Mouse (Mus musculus) liver, embryonic 15.5 days (tissue): ENCODE measurements at regions not wholly inside any gene's neighbourhood (a gene's known extent, or its start where the extent isn't known, plus 50 kb on each side); places are given as distances from the start of the nearest gene placed in this dataset.

Experiments used
- ATAC-seq: fragments of 200-750 bp; cut with Nextera tagmentation; 2 replicates; pipeline ENCODE4 v1.8.0; 2017; ENCODE audit warnings: moderate number of reproducible peaks, mild to moderate bottlenecking, moderate library complexity; ENCODE audit not compliant: insufficient read depth
- H3K27ac ChIP-seq: fragments of 300-500 bp; sonication (generic); replicated peaks from 2 replicates; pipeline ENCODE4 v1.5.1; 2015; ENCODE audit warnings: mild to moderate bottlenecking, inconsistent platforms
- H3K27me3 ChIP-seq: fragments of 300-500 bp; sonication (generic); 2 replicates; pipeline ENCODE4 v1.6.1; 2015; ENCODE audit warnings: mild to moderate bottlenecking, inconsistent platforms
- H3K36me3 ChIP-seq: fragments of 300-500 bp; sonication (generic); replicated peaks from 2 replicates; pipeline ENCODE4 v1.6.1; 2015; ENCODE audit warnings: moderate library complexity, mild to moderate bottlenecking, inconsistent platforms
- H3K4me1 ChIP-seq: fragments of 300-500 bp; sonication (generic); replicated peaks from 2 replicates; pipeline ENCODE4 v1.6.1; 2015; ENCODE audit warnings: inconsistent platforms
- H3K4me2 ChIP-seq: fragments of 300-500 bp; sonication (generic); 2 replicates; pipeline ENCODE4 v1.6.1; 2015; ENCODE audit warnings: moderate library complexity, mild to moderate bottlenecking, inconsistent platforms
- H3K4me3 ChIP-seq: fragments of 300-500 bp; sonication (generic); replicated peaks from 2 replicates; pipeline ENCODE4 v1.5.1; 2015; ENCODE audit warnings: mild to moderate bottlenecking, inconsistent platforms
- H3K9ac ChIP-seq: fragments of 300-500 bp; sonication (generic); 2 replicates; pipeline ENCODE4 v1.6.1; 2015; ENCODE audit warnings: moderate library complexity, mild to moderate bottlenecking, inconsistent platforms
- H3K9me3 ChIP-seq: fragments of 300-500 bp; sonication (generic); replicated peaks from 2 replicates; pipeline ENCODE4 v1.6.1; 2016; ENCODE audit warnings: inconsistent platforms
- WGBS: fragments of 180-500 bp; shearing (Covaris S2); methylation state at CpG from one replicate; pipeline ENCODE4 v1.1.7; 2015; ENCODE audit warnings: mixed read lengths; ENCODE audit not compliant: insufficient replicate concordance; 5-methylcytosine and 5-hydroxymethylcytosine counted together

- no peaks in the 10 kb centered on the region for H3K9me3 ChIP-seq
- 73% methylated on average over 1 of the region's 1 CpGs for WGBS
- no peaks in the 10 kb centered on the region for H3K27me3 ChIP-seq
- H3K9ac ChIP-seq, result no peak overlapping the region
- no peak overlapping the region for H3K4me2 ChIP-seq
- ATAC-seq, result no peak
- H3K4me1 ChIP-seq, result no peaks in the 10 kb centered on the region
- no peak overlapping the region for H3K27ac ChIP-seq
- no peaks in the 10 kb centered on the region for H3K36me3 ChIP-seq
- no peak overlapping the region for H3K4me3 ChIP-seq
These were observed 76.0 kb upstream of the Frmd4a start for GRCm38 (mm10) chr2:3941496-3941895.

- H3K9ac ChIP-seq, result no peak overlapping the region
- H3K4me1 ChIP-seq, result no peaks in the 10 kb centered on the region
- H3K27ac ChIP-seq, result no peak overlapping the region
- no peak for ATAC-seq
- no peaks in the 10 kb centered on the region for H3K9me3 ChIP-seq
- H3K4me3 ChIP-seq, result no peak overlapping the region
- no peaks in the 10 kb centered on the region for H3K27me3 ChIP-seq
- no peak overlapping the region for H3K4me2 ChIP-seq
- 49% methylated on average over 3 of the region's 3 CpGs for WGBS
- no peaks in the 10 kb centered on the region for H3K36me3 ChIP-seq
These were observed 70.1 kb upstream of the Frmd4a start for GRCm38 (mm10) chr2:3947432-3947831.

GRCm38 (mm10) chr2:3948331-3948730, 69.2 kb upstream of the Frmd4a start:
- H3K4me3 ChIP-seq, result no peak overlapping the region
- no peak overlapping the region for H3K4me2 ChIP-seq
- H3K9me3 ChIP-seq, result no peaks in the 10 kb centered on the region
- H3K9ac ChIP-seq, result no peak overlapping the region
- WGBS, result 27% methylated on average over 1 of the region's 1 CpGs
- H3K27ac ChIP-seq, result no peak overlapping the region
- no peak for ATAC-seq
- no peaks in the 10 kb centered on the region for H3K4me1 ChIP-seq
- no peaks in the 10 kb centered on the region for H3K27me3 ChIP-seq
- H3K36me3 ChIP-seq, result no peaks in the 10 kb centered on the region

- Histone ChIP-seq H3K9ac (no peak overlapping the region), H3K4me1 (no peaks in the 10 kb centered on the region), H3K4me2 (no peak overlapping the region), H3K27ac (no peak overlapping the region), H3K36me3 (no peaks in the 10 kb centered on the region), H3K27me3 (no peaks in the 10 kb centered on the region), H3K4me3 (no peak overlapping the region), H3K9me3 (no peaks in the 10 kb centered on the region)
- ATAC-seq, result no peak
These were observed 60.0 kb upstream of the Frmd4a start for GRCm38 (mm10) chr2:3957491-3957890.

GRCm38 (mm10) chr2:3958065-3958641, 59.4 kb upstream of the Frmd4a start:
- no peak for ATAC-seq
- H3K27ac ChIP-seq, result no peak overlapping the region
- H3K27me3 ChIP-seq, result no peaks in the 10 kb centered on the region
- no peak overlapping the region for H3K9ac ChIP-seq
- no peak overlapping the region for H3K4me2 ChIP-seq
- no peaks in the 10 kb centered on the region for H3K9me3 ChIP-seq
- 20% methylated on average over 12 of the region's 12 CpGs for WGBS
- no peak overlapping the region for H3K4me3 ChIP-seq
- no peaks in the 10 kb centered on the region for H3K4me1 ChIP-seq
- no peaks in the 10 kb centered on the region for H3K36me3 ChIP-seq

- H3K4me3 ChIP-seq, result no peak overlapping the region
- whole genome bisulfite sequencing, result 52% methylated on average over 4 of the region's 4 CpGs
- no peak overlapping the region for H3K9ac ChIP-seq
- H3K27me3 ChIP-seq, result no peaks in the 10 kb centered on the region
- ATAC-seq, result no peak
- no peaks in the 10 kb centered on the region for H3K9me3 ChIP-seq
- no peaks in the 10 kb centered on the region for H3K4me1 ChIP-seq
- no peak overlapping the region for H3K4me2 ChIP-seq
- no peak overlapping the region for H3K27ac ChIP-seq
- H3K36me3 ChIP-seq, result no peaks in the 10 kb centered on the region
These were observed 58.8 kb upstream of the Frmd4a start for GRCm38 (mm10) chr2:3958711-3959110.

- no peak overlapping the region for H3K9ac ChIP-seq
- no peaks in the 10 kb centered on the region for H3K27me3 ChIP-seq
- ATAC-seq, result no peak
- H3K4me3 ChIP-seq, result no peak overlapping the region
- no peaks in the 10 kb centered on the region for H3K4me1 ChIP-seq
- no peak overlapping the region for H3K4me2 ChIP-seq
- no peaks in the 10 kb centered on the region for H3K36me3 ChIP-seq
- H3K27ac ChIP-seq, result no peak overlapping the region
- 50% methylated on average over 1 of the region's 1 CpGs for WGBS
- no peaks in the 10 kb centered on the region for H3K9me3 ChIP-seq
These were observed 58.3 kb upstream of the Frmd4a start for GRCm38 (mm10) chr2:3959181-3959580.

- Histone ChIP-seq H3K27me3 (no peaks in the 10 kb centered on the region), H3K4me2 (no peak overlapping the region), H3K36me3 (no peaks in the 10 kb centered on the region), H3K9ac (no peak overlapping the region), H3K27ac (no peak overlapping the region), H3K9me3 (no peaks in the 10 kb centered on the region), H3K4me1 (no peaks in the 10 kb centered on the region), H3K4me3 (no peak overlapping the region)
- WGBS, result 64% methylated on average over 5 of the region's 5 CpGs
- no peak for ATAC-seq
These were observed 57.3 kb upstream of the Frmd4a start for GRCm38 (mm10) chr2:3960213-3960612.

GRCm38 (mm10) chr2:3964351-3964750, 53.2 kb upstream of the Frmd4a start:
- no peak overlapping the region for H3K4me2 ChIP-seq
- no peak overlapping the region for H3K27ac ChIP-seq
- H3K4me1 ChIP-seq, result no peaks in the 10 kb centered on the region
- H3K4me3 ChIP-seq, result no peak overlapping the region
- no peaks in the 10 kb centered on the region for H3K9me3 ChIP-seq
- 68% methylated on average over 4 of the region's 4 CpGs for WGBS
- no peaks in the 10 kb centered on the region for H3K27me3 ChIP-seq
- no peak overlapping the region for H3K9ac ChIP-seq
- ATAC-seq, result peak; percentile 100
- no peaks in the 10 kb centered on the region for H3K36me3 ChIP-seq
